Mouse (Mus musculus): ENCODE results near the gene Snx13.

DNA sequence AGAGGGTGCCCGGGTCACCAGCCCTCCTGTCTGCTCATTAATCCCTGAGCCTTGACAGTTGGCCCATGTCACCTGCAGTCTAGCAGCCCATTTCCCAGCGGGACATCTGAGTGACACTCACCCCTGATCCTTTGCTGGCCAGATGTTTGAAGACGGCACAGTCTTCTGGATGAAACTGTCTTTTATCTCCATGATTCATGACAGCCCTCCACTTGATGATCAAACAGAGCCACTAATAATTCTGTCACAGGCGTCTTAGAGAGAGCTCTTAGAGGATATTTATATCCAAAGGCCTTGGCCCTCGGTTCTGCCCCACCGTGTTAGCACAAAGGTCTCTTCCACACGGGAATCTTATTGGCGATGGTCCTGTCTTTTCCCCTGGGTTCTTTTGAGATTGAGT, 129.0 kb downstream of the Snx13 start:
- TF ChIP-seq CTCF (IDR thresholded peaks at IDR 0.05) (no peak), EP300 (IDR thresholded peaks at IDR 0.05) (no peak)

Measured in lung, postnatal 0 days (tissue).